Mouse (Mus musculus) MEL (cell line): ENCODE data around the gene Sgpl1. TPM values are rescaled to one million over a fixed set of nuclear protein-coding genes. Genes with fewer than 3 reads are reported as not detected.

ENCODE experiments used
- DNase-seq: peaks from one replicate; pipeline ENCODE4 v3.0.0; 2011; ENCODE audit warnings: low read depth, low spot score
- H3K27ac ChIP-seq: 2 replicates; pipeline ENCODE4 v1.5.1; 2012; ENCODE audit warnings: low read depth, mild to moderate bottlenecking, control low read depth, low read length, moderate library complexity; ENCODE audit not compliant: control insufficient read depth
- H3K27me3 ChIP-seq, 2 experiments: fragments of 150-350 bp in 1 of 2; sonication (generic) in 1 of 2; 2 replicates each; pipeline ENCODE4 v1.6.1; 2012; ENCODE audit warnings: low read length in 2 of 2, mild to moderate bottlenecking in 2 of 2, improper control_type of control experiment in 1 of 2, moderate library complexity in 1 of 2; ENCODE audit not compliant: insufficient read depth in 2 of 2, control insufficient read depth in 1 of 2
- H3K36me3 ChIP-seq, 2 experiments: 2 replicates each; pipeline ENCODE4 v1.6.1; 2012 to 2014; ENCODE audit warnings: low read length in 2 of 2, improper control_type of control experiment in 1 of 2, inconsistent platforms in 1 of 2, mild to moderate bottlenecking in 1 of 2; ENCODE audit not compliant: insufficient read depth in 2 of 2, control insufficient read depth in 1 of 2
- H3K4me1 ChIP-seq, 2 experiments: fragments of 150-350 bp in 1 of 2; sonication (generic) in 1 of 2; 2 replicates each; pipeline ENCODE4 v1.6.1; 2012; ENCODE audit warnings: low read length in 2 of 2, improper control_type of control experiment in 1 of 2, mild to moderate bottlenecking in 1 of 2; ENCODE audit not compliant: insufficient read depth in 2 of 2, control insufficient read depth in 1 of 2
- H3K4me3 ChIP-seq, 2 experiments: fragments of 150-350 bp in 1 of 2; sonication (generic) in 1 of 2; 2 replicates each; pipeline ENCODE4 v1.5.1; 2012; ENCODE audit warnings: low read depth in 2 of 2, low read length in 2 of 2, mild to moderate bottlenecking in 2 of 2, moderate library complexity in 2 of 2, control low read depth in 1 of 2, improper control_type of control experiment in 1 of 2; ENCODE audit not compliant: control insufficient read depth in 1 of 2, insufficient read depth in 1 of 2
- H3K79me2 ChIP-seq: 2 replicates; pipeline ENCODE4 v1.6.1; 2012; ENCODE audit warnings: mild to moderate bottlenecking, low read length, moderate library complexity; ENCODE audit not compliant: control insufficient read depth, poor library complexity, insufficient read depth
- H3K9ac ChIP-seq: 2 replicates; pipeline ENCODE4 v1.6.1; 2012; ENCODE audit warnings: low read depth, mild to moderate bottlenecking, control low read depth, low read length, moderate library complexity; ENCODE audit not compliant: control insufficient read depth, poor library complexity, severe bottlenecking
- H3K9me3 ChIP-seq: fragments of 150-350 bp; sonication (generic); replicated peaks from 2 replicates; pipeline ENCODE4 v1.6.1; 2012; ENCODE audit warnings: mild to moderate bottlenecking, low read length, improper control_type of control experiment, moderate library complexity; ENCODE audit not compliant: insufficient read depth
- BHLHE40 ChIP-seq: IDR thresholded peaks from 2 replicates; pipeline ENCODE4 v1.6.1; 2012; ENCODE audit warnings: low read depth, mild to moderate bottlenecking, inconsistent platforms, low read length, improper control_type of control experiment, borderline replicate concordance
- CHD2 ChIP-seq: IDR thresholded peaks from 2 replicates; pipeline ENCODE4 v1.6.1; 2011; ENCODE audit warnings: low read length, improper control_type of control experiment
- CTCF ChIP-seq, 3 experiments: IDR thresholded peaks in 2 of 3; conservative IDR thresholded peaks in 1 of 3; 2 replicates each; pipeline ENCODE4 v1.5.1; 2011 to 2012; ENCODE audit warnings: low read length in 3 of 3, low read depth in 2 of 3, mild to moderate bottlenecking in 2 of 3, improper control_type of control experiment in 1 of 3, inconsistent platforms in 1 of 3, mixed read lengths in 1 of 3, moderate library complexity in 1 of 3; ENCODE audit not compliant: control insufficient read depth in 1 of 3, insufficient read depth in 1 of 3, poor library complexity in 1 of 3, severe bottlenecking in 1 of 3
- ELF1 ChIP-seq: IDR thresholded peaks from 2 replicates; pipeline ENCODE4 v1.6.1; 2014; ENCODE audit warnings: low read depth, mild to moderate bottlenecking, inconsistent platforms, low read length, improper control_type of control experiment, moderate library complexity
- EP300 ChIP-seq, 2 experiments: IDR thresholded peaks; 2 replicates each; pipeline ENCODE4 v1.6.1; 2011; ENCODE audit warnings: improper control_type of control experiment in 2 of 2, low read length in 2 of 2, low read depth in 1 of 2, mild to moderate bottlenecking in 1 of 2
- GATA1 ChIP-seq: IDR thresholded peaks from 2 replicates; pipeline ENCODE4 v1.6.1; 2011; ENCODE audit warnings: low read depth, low read length, improper control_type of control experiment
- HCFC1 ChIP-seq: IDR thresholded peaks from 2 replicates; pipeline ENCODE4 v1.6.1; 2012; ENCODE audit warnings: low read depth, mild to moderate bottlenecking, inconsistent platforms, low read length, improper control_type of control experiment, moderate library complexity
- JUND ChIP-seq: IDR thresholded peaks from 2 replicates; pipeline ENCODE4 v1.6.1; 2011; ENCODE audit warnings: low read depth, mild to moderate bottlenecking, improper control_type of control experiment, low read length
- KAT2A ChIP-seq: conservative IDR thresholded peaks from 2 replicates; pipeline ENCODE4 v1.6.1; 2012; ENCODE audit warnings: low read depth, low read length, improper control_type of control experiment, inconsistent platforms
- MAFK ChIP-seq: IDR thresholded peaks from 2 replicates; pipeline ENCODE4 v1.6.1; 2011; ENCODE audit warnings: low read depth, mild to moderate bottlenecking, low read length, improper control_type of control experiment, borderline replicate concordance
- MAX ChIP-seq: IDR thresholded peaks from 2 replicates; pipeline ENCODE4 v1.6.1; 2011; ENCODE audit warnings: low read length, improper control_type of control experiment
- MAZ ChIP-seq: IDR thresholded peaks from 2 replicates; pipeline ENCODE4 v1.6.1; 2012; ENCODE audit warnings: low read depth, mild to moderate bottlenecking, inconsistent platforms, low read length, improper control_type of control experiment
- MEF2A ChIP-seq: IDR thresholded peaks from 2 replicates; pipeline ENCODE4 v1.6.1; 2014; ENCODE audit warnings: low read depth, mild to moderate bottlenecking, inconsistent platforms, low read length, improper control_type of control experiment; ENCODE audit not compliant: poor library complexity, insufficient replicate concordance, severe bottlenecking; ENCODE audit errors: extremely low read depth
- MYB ChIP-seq: IDR thresholded peaks from 2 replicates; pipeline ENCODE4 v1.6.1; 2011; ENCODE audit warnings: mild to moderate bottlenecking, low read depth, low read length, improper control_type of control experiment
- MYC ChIP-seq: IDR thresholded peaks from 2 replicates; pipeline ENCODE4 v1.6.1; 2011; ENCODE audit warnings: low read depth, mild to moderate bottlenecking, low read length, improper control_type of control experiment, moderate library complexity
- NELFE ChIP-seq: IDR thresholded peaks from 2 replicates; pipeline ENCODE4 v1.6.1; 2011; ENCODE audit warnings: low read depth, low read length, improper control_type of control experiment
- POLR2A ChIP-seq, 2 experiments: IDR thresholded peaks; 2 replicates each; pipeline ENCODE4 v1.6.1; 2011 to 2012; ENCODE audit warnings: low read length in 2 of 2, mild to moderate bottlenecking in 2 of 2, control low read depth in 1 of 2, improper control_type of control experiment in 1 of 2, low read depth in 1 of 2, moderate library complexity in 1 of 2; ENCODE audit not compliant: control insufficient read depth in 1 of 2, insufficient read depth in 1 of 2, poor library complexity in 1 of 2
- POLR2AphosphoS2 ChIP-seq: IDR thresholded peaks from 2 replicates; pipeline ENCODE4 v1.6.1; 2011; ENCODE audit warnings: low read length, improper control_type of control experiment
- POLR2AphosphoS5 ChIP-seq: IDR thresholded peaks from 2 replicates; pipeline ENCODE4 v1.6.1; 2012; ENCODE audit warnings: low read depth, borderline replicate concordance, mild to moderate bottlenecking, inconsistent platforms, low read length, moderate library complexity, mixed read lengths
- RAD21 ChIP-seq: IDR thresholded peaks from 2 replicates; pipeline ENCODE4 v1.6.1; 2011; ENCODE audit warnings: mild to moderate bottlenecking, low read depth, low read length, improper control_type of control experiment
- SIN3A ChIP-seq: IDR thresholded peaks from 2 replicates; pipeline ENCODE4 v1.6.1; 2012; ENCODE audit warnings: low read length, improper control_type of control experiment, inconsistent platforms
- SMC3 ChIP-seq: IDR thresholded peaks from 2 replicates; pipeline ENCODE4 v1.6.1; 2011; ENCODE audit warnings: low read depth, low read length, improper control_type of control experiment
- USF1 ChIP-seq: IDR thresholded peaks from 2 replicates; pipeline ENCODE4 v1.6.1; 2014; ENCODE audit warnings: low read depth, mild to moderate bottlenecking, inconsistent platforms, low read length, improper control_type of control experiment, moderate library complexity
- USF2 ChIP-seq, 2 experiments: IDR thresholded peaks; 2 replicates each; pipeline ENCODE4 v1.6.1; 2011 to 2012; ENCODE audit warnings: improper control_type of control experiment in 2 of 2, low read length in 2 of 2, borderline replicate concordance in 1 of 2, inconsistent platforms in 1 of 2, low read depth in 1 of 2, mild to moderate bottlenecking in 1 of 2; ENCODE audit not compliant: insufficient read depth in 1 of 2
- ZKSCAN1 ChIP-seq: IDR thresholded peaks from 2 replicates; pipeline ENCODE4 v1.6.1; 2012; ENCODE audit warnings: low read depth, mild to moderate bottlenecking, inconsistent platforms, low read length, improper control_type of control experiment, moderate library complexity
- ZMIZ1 ChIP-seq: IDR thresholded peaks from 2 replicates; pipeline ENCODE4 v1.6.1; 2012; ENCODE audit warnings: low read depth, mild to moderate bottlenecking, inconsistent platforms, low read length, improper control_type of control experiment, moderate library complexity
- polyA plus RNA-seq, 2 experiments: library from polyadenylated mRNA; stranded (reverse) in 1 of 2; unstranded in 1 of 2; fragments of >175 nt in 1 of 2; fragments of >200 nt in 1 of 2; gene quantifications; 2 replicates each; pipeline versions ENCODE4 v1.2.1 to v1.2.4; 2012; ENCODE audit warnings: low replicate concordance in 2 of 2, low read depth in 1 of 2; ENCODE audit not compliant: insufficient read length in 2 of 2, insufficient read depth in 1 of 2, missing spikeins in 1 of 2
- total RNA-seq: library from RNA; depleted of rRNA; stranded (reverse); fragments of 300-350 nt; gene quantifications from 2 replicates; pipeline ENCODE4 v1.2.3, GENCODE M21; 2012

Sgpl1 gene
- total and polyA plus RNA-seq, 3 experiments = 8.7 to 11.7 TPM; not detected in 1

DNA sequence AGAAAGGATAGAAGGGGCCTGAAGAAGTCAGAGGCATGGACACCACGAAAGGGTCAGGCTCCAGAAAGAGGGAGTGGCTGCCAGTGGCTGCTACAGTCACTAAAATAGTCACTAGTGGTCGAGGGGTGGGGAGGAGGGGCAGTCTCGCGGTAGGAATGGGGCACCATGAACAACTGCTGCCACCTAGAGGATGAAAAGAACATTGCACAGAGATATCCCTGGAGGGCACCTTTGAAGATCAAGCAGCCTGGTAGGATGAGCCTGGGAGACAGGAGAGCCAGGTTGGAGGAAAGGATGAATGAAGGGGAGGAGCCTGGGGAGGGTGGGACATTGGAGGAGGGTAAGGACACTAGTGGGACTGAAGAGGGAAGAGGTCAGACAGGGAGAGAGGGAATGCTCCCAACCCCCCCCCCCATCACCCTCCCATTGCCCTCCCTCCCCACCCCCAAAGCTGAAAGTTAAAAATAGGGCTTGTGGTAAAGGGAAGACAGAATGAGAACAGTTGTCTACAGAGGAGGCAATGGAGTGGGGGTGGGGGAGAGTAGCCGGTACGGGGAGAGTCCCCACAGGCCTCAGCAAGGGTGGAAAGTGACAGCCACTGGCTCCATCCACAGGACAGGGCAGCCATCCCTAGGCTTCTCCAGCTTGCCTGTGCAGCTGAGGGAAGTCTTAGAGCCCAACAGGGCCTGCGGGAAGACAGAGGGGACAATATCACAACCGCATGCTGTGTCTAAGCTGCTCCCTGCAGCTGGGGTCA is 78.9 kb downstream of the Sgpl1 start:
- H3K79me2 ChIP-seq = no peaks in the 10 kb centered on the region
- no peaks in the 10 kb centered on the region for H3K27me3 ChIP-seq

DNA sequence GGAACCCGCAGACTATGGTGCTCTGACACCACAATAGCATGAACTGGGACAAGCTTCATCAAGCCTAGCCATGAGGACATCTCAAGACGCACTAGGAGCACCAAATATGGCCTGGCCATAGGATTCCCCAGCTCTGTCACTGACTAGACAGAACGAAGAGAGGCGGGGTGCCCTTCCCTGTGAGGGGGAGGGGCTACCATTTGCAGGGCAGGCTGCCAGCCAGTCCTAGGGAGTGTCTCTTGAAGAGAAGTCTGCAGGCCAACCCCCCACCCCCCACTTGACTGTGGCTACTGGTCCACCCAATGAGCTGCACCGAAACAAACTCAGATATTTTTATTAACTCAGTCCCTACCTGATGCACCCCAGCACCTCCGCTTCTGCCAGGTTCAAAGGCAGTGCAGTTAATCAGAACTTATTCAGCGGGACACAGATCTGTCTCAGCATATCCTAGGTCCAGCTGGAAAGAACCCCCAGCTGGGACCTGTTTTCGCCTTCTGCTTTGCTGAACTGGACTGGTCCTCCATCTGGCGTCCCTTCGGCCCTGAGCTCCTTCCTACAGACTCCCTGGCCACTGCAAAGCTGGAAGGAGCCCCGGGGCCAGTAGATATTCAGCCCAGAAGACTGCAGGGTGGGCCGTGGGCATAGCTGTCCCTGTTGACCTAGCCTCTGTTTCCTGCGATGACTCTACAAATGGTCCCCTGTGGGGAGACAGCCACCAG is 82.1 kb downstream of the Sgpl1 start:
- no peak for DNase-seq
- H3K27ac ChIP-seq = no peak overlapping the region
- no peaks in the 10 kb centered on the region for H3K9me3 ChIP-seq
- no peaks in the 10 kb centered on the region for H3K79me2 ChIP-seq
- no peaks in the 10 kb centered on the region for H3K27me3 ChIP-seq
- TF ChIP-seq USF1 = no peak
- no peak for TF ChIP-seq MAFK
- no peak for TF ChIP-seq POLR2A (IDR thresholded peaks at IDR 0.05; ENCODE audit: control insufficient read depth in 1 of 2, insufficient read depth in 1 of 2, low read depth in 1 of 2, low read length in 2 of 2, poor library complexity in 1 of 2)
- no peak for TF ChIP-seq EP300 (IDR thresholded peaks at IDR 0.05; ENCODE audit: low read depth in 1 of 2, low read length in 2 of 2)
- TF ChIP-seq HCFC1 = no peak
- TF ChIP-seq MAX = no peak
- no peak for TF ChIP-seq CTCF (IDR thresholded peaks at IDR 0.05 in 2 of 3, conservative IDR thresholded peaks at IDR 0.05 in 1 of 3; ENCODE audit: control insufficient read depth in 1 of 3, insufficient read depth in 1 of 3, low read depth in 2 of 3, low read length in 3 of 3, poor library complexity in 1 of 3, severe bottlenecking in 1 of 3)
- TF ChIP-seq SIN3A = no peak
- no peak for TF ChIP-seq KAT2A
- TF ChIP-seq GATA1 = no peak
- TF ChIP-seq ZMIZ1 = no peak
- no peak for TF ChIP-seq ELF1
- TF ChIP-seq POLR2AphosphoS2 = no peak
- TF ChIP-seq SMC3 = no peak
- TF ChIP-seq JUND = no peak
- TF ChIP-seq POLR2AphosphoS5 = no peak
- TF ChIP-seq MYC = no peak
- no peak for TF ChIP-seq USF2 (IDR thresholded peaks at IDR 0.05; ENCODE audit: borderline replicate concordance in 1 of 2, insufficient read depth in 1 of 2, low read depth in 1 of 2, low read length in 2 of 2)
- no peak overlapping the region for H3K4me3 ChIP-seq
- 0 out of 4 replicates have a peak, but pooled peaks cover 0 to 3% of the 10 kb centered on the region in 2 experiments for H3K4me1 ChIP-seq
- no peak overlapping the region for H3K9ac ChIP-seq
- H3K36me3 ChIP-seq = no peaks in the 10 kb centered on the region

More for the DNA sequence above, 78.9 kb downstream of the Sgpl1 start:
- H3K4me1 ChIP-seq = 0 out of 4 replicates have a peak, but pooled peaks cover 0 to 3% of the 10 kb centered on the region in 2 experiments
- TF ChIP-seq CTCF (IDR thresholded peaks at IDR 0.05 in 2 of 3, conservative IDR thresholded peaks at IDR 0.05 in 1 of 3; ENCODE audit: control insufficient read depth in 1 of 3, insufficient read depth in 1 of 3, low read depth in 2 of 3, low read length in 3 of 3, poor library complexity in 1 of 3, severe bottlenecking in 1 of 3) (peak; percentile 73 to 77 (median 73)), RAD21 (peak; percentile 66), MYB (no peak), MAZ (0 out of 2 replicates have a peak, but pooled peaks have one; percentile 54), BHLHE40 (0 out of 2 replicates have a peak, but pooled peaks have one; percentile 18), NELFE (no peak), CHD2 (peak; percentile 35), SMC3 (peak; percentile 64), ZKSCAN1 (no peak), MEF2A (no peak)
- no peak overlapping the region for H3K9ac ChIP-seq
- no peaks in the 10 kb centered on the region for H3K36me3 ChIP-seq
- H3K9me3 ChIP-seq = no peaks in the 10 kb centered on the region
- no peak overlapping the region for H3K4me3 ChIP-seq
- DNase-seq = peak; percentile 61
- no peak overlapping the region for H3K27ac ChIP-seq
